Mouse (Mus musculus) hindbrain, embryonic 15.5 days (tissue): ENCODE measurements at regions not wholly inside any gene's neighbourhood (a gene's known extent, or its start where the extent isn't known, plus 50 kb on each side); places are given as distances from the start of the nearest gene placed in this dataset.
A peak's percentile ranks its signal among the peaks of the same experiment; 100 is the strongest.

Experiments
- ATAC-seq: fragments of 200-750 bp; cut with Nextera tagmentation; 2 replicates; pipeline ENCODE4 v1.8.0; 2017; ENCODE audit warnings: low read depth, moderate number of reproducible peaks, moderate TSS enrichment; ENCODE audit not compliant: low FRiP score
- H3K27ac ChIP-seq: fragments of 300-500 bp; sonication (generic); replicated peaks from 2 replicates; pipeline ENCODE4 v1.5.1; 2015; ENCODE audit warnings: mild to moderate bottlenecking, inconsistent platforms
- H3K27me3 ChIP-seq: fragments of 300-500 bp; sonication (generic); 2 replicates; pipeline ENCODE4 v1.6.1; 2015; ENCODE audit warnings: control low read depth, inconsistent platforms
- H3K36me3 ChIP-seq: fragments of 300-500 bp; sonication (generic); 2 replicates; pipeline ENCODE4 v1.6.1; 2015; ENCODE audit warnings: control low read depth, inconsistent platforms
- H3K4me1 ChIP-seq: fragments of 300-500 bp; sonication (generic); replicated peaks from 2 replicates; pipeline ENCODE4 v1.6.1; 2015; ENCODE audit warnings: control low read depth, inconsistent platforms
- H3K4me2 ChIP-seq: fragments of 300-500 bp; sonication (generic); 2 replicates; pipeline ENCODE4 v1.6.1; 2015; ENCODE audit warnings: moderate library complexity, mild to moderate bottlenecking, inconsistent platforms
- H3K4me3 ChIP-seq: fragments of 300-500 bp; sonication (generic); 2 replicates; pipeline ENCODE4 v1.5.1; 2015; ENCODE audit warnings: mild to moderate bottlenecking, inconsistent platforms
- H3K9ac ChIP-seq: fragments of 300-500 bp; sonication (generic); 2 replicates; pipeline ENCODE4 v1.6.1; 2015; ENCODE audit warnings: inconsistent platforms
- H3K9me3 ChIP-seq: fragments of 300-500 bp; sonication (generic); 2 replicates; pipeline ENCODE4 v1.6.1; 2016; ENCODE audit warnings: control low read depth, inconsistent platforms
- WGBS: fragments of 180-500 bp; shearing (Covaris S2); methylation state at CpG from one replicate; pipeline ENCODE4 v1.1.7; 2015; 5-methylcytosine and 5-hydroxymethylcytosine counted together

DNA sequence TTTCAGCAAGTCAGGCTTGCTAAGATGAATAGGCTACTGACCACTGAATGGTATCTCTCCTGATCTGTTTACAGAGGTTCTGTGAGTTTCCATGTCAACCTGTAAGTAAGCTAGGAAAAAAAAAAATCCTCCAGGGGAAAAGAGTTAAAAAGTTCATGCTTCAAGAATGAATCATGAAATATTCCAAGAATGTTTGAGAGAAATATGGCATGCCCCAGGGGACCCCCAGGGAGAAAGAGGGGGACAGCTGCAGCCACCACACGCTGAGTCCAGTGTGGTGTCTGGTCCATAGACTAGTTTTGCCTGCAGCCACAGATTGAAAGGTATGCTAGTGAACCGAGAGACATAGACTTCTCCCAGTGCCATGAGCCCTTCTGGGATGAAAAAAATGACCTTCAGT is 56.1 kb upstream of the Fggy start:
- Histone ChIP-seq H3K9me3 (no peaks in the 10 kb centered on the region), H3K27me3 (no peaks in the 10 kb centered on the region), H3K4me2 (no peak overlapping the region), H3K9ac (no peak overlapping the region), H3K4me1 (no peaks in the 10 kb centered on the region), H3K36me3 (no peaks in the 10 kb centered on the region), H3K4me3 (no peak overlapping the region), H3K27ac (no peak overlapping the region)
- WGBS, result 34% methylated on average over 2 of the region's 2 CpGs
- no peak for ATAC-seq

DNA sequence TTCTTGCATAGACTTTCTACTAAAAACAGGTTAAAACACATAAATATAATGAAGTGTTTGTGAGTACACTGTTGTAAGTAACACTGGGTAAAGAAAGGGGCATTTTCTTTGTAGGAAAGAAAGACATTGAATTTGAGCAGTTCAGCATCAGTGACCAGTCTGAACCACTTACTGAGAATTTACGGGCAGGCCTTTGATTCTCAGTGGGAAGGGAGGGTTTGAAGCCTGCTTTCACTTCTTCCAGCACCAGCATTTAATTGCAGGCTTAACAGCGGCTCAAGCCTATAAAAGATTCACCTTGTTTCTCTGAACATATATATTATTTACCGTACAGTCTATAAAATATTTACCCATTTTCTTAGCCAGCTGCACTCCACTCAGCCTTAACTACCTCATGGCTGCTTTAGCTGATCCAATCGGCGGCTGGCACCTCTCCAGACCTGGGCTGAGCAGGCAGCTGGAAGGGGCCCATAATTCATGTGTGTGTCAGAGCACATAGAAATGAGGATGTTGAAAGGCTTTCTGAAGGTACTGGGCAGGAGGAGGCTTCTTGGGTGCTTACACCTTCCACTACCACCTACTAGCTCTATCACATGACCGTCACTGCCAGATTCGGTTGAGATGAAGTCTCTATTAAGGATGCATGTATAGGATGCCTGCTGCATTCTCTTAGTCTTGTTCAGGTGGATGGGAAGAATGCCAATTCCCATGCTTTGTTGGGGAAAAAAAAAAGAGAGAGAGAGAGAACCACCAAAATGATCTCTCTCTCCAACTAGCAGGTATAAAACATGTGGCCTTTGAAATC is 50.0 kb upstream of the Fggy start:
- no peaks in the 10 kb centered on the region for H3K9me3 ChIP-seq
- no peak overlapping the region for H3K4me3 ChIP-seq
- 65% methylated on average over 7 of the region's 7 CpGs for WGBS
- H3K9ac ChIP-seq, result peak overlapping the region; percentile 4; the same call in 1 of the 2 replicates
- peak overlapping the region; percentile 10; the same call in 1 of the 2 replicates for H3K27ac ChIP-seq
- H3K27me3 ChIP-seq, result no peaks in the 10 kb centered on the region
- peaks cover 9% of the 10 kb centered on the region; the same call in 1 of the 2 replicates for H3K4me1 ChIP-seq
- H3K36me3 ChIP-seq, result no peaks in the 10 kb centered on the region
- ATAC-seq, result peak; percentile 87
- H3K4me2 ChIP-seq, result no peak overlapping the region
